Mouse (Mus musculus): ENCODE measurements around the gene Apol6. TPM values are rescaled to one million over a fixed set of nuclear protein-coding genes. Genes with fewer than 3 reads are reported as not detected.

Apol6 gene
- polyA plus RNA-seq, 1 experiment from 2014 or later, result not detected

DNA sequence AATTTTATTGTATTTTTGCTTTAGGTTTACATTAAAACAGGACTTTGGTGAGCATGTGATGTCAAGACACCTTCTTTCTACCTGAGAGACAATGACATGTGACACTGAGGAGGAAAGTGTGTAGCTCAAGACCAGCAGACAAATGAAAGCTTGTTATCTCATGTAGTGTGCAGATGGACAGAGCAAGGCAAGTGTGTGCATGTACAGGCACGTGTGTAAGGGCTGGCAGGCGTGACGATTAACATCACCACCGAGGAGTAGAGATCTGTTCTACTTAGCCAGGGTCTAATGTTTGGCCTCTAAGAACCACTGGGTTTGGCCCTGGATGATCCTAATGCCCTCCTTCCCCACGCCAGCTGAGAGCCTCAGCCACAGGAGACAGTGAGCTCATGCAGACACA is 46.0 kb downstream of the Apol6 start:
- Histone ChIP-seq H3K4me2 (replicated peaks; ENCODE audit: low read depth, low read length) (no peak overlapping the region), H3K4me1 (ENCODE audit: insufficient read depth, low read depth, low read length) (no peaks in the 10 kb centered on the region), H3K9ac (replicated peaks; ENCODE audit: low read depth) (no peak overlapping the region), H3K27me3 (replicated peaks; ENCODE audit: insufficient read depth, low read length) (no peaks in the 10 kb centered on the region), H3K9me3 (ENCODE audit: low read length) (no peaks in the 10 kb centered on the region), H3K4me3 (ENCODE audit: low read depth, low read length) (no peak overlapping the region), H3K27ac (ENCODE audit: low read length) (no peak overlapping the region), H3K36me3 (ENCODE audit: insufficient read depth, low read length) (peaks cover 3% of the 10 kb centered on the region)
- 90% methylated on average over 5 of the region's 5 CpGs for WGBS
- TF ChIP-seq EP300 (IDR thresholded peaks at IDR 0.05), result no peak
- TF ChIP-seq CTCF (IDR thresholded peaks at IDR 0.05), result no peak
- no peak for DNase-seq (ENCODE audit: low spot score)
- ATAC-seq, result no peak

DNA sequence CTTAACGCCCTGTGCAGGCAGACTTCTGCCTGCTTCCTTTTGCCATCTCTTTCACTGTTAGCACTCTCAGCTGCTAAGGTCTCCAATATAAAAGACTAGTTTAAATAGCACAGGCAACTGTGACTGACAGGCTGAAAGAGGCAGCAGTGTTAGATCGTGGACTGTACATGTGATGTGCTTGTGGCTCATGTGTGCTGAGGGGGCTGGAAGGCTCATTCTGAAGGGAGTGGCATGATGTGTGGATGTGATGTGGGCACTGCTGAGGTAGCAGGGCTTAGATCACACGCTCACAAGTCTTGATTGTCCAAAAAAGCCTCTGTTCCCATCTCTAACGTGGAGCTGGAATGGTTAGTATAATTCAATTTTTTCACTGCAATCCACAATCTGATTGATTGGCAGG is 46.9 kb downstream of the Apol6 start:
- no peak for ATAC-seq
- H3K36me3 ChIP-seq (ENCODE audit: insufficient read depth, low read length), result peaks cover 3% of the 10 kb centered on the region; the same call in 1 of the 2 replicates
- no peaks in the 10 kb centered on the region for H3K9me3 ChIP-seq (ENCODE audit: low read length)
- no peak for DNase-seq (ENCODE audit: low spot score)
- TF ChIP-seq CTCF (IDR thresholded peaks at IDR 0.05) (no peak), EP300 (IDR thresholded peaks at IDR 0.05) (no peak)
- no peak overlapping the region for H3K4me3 ChIP-seq (ENCODE audit: low read depth, low read length)
- no peaks in the 10 kb centered on the region for H3K4me1 ChIP-seq (ENCODE audit: insufficient read depth, low read depth, low read length)
- H3K27me3 ChIP-seq (replicated peaks; ENCODE audit: insufficient read depth, low read length), result no peaks in the 10 kb centered on the region
- no peak overlapping the region for H3K9ac ChIP-seq (replicated peaks; ENCODE audit: low read depth)
- no peak overlapping the region for H3K27ac ChIP-seq (ENCODE audit: low read length)
- 83% methylated on average over 4 of the region's 4 CpGs for WGBS
- H3K4me2 ChIP-seq (replicated peaks; ENCODE audit: low read depth, low read length), result no peak overlapping the region

DNA sequence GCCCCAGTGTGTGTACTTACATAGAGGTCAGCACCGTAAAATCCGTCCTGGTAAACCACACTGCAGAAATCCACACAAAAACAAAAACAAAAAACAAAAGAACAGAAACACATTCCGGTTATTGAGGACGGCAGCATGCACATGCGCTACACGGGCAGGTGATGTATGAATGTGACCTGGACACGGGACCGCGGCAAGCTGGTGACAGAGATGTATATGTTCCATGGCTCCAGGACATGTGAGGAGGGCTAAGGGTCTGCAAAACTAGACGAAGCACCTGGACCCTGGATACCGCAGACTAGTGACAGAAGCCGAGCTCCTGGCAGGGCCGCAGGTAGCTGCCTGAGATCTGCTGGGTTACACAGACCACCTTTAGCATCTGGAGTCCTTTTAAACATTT is 49.9 kb downstream of the Apol6 start:
- TF ChIP-seq CTCF (IDR thresholded peaks at IDR 0.05) (no peak), EP300 (IDR thresholded peaks at IDR 0.05) (no peak)
- WGBS, result 96% methylated on average over 13 of the region's 13 CpGs
- ATAC-seq (no peak), DNase-seq (ENCODE audit: low spot score) (no peak)
- H3K27me3 ChIP-seq (replicated peaks; ENCODE audit: insufficient read depth, low read length), result no peaks in the 10 kb centered on the region
- no peak overlapping the region for H3K4me2 ChIP-seq (replicated peaks; ENCODE audit: low read depth, low read length)
- no peak overlapping the region for H3K4me3 ChIP-seq (ENCODE audit: low read depth, low read length)
- no peak overlapping the region for H3K27ac ChIP-seq (ENCODE audit: low read length)
- no peak overlapping the region for H3K9ac ChIP-seq (replicated peaks; ENCODE audit: low read depth)
- H3K4me1 ChIP-seq (ENCODE audit: insufficient read depth, low read depth, low read length), result no peaks in the 10 kb centered on the region
- peaks cover 7% of the 10 kb centered on the region; the same call in 1 of the 2 replicates for H3K36me3 ChIP-seq (ENCODE audit: insufficient read depth, low read length)
- no peaks in the 10 kb centered on the region for H3K9me3 ChIP-seq (ENCODE audit: low read length)

DNA sequence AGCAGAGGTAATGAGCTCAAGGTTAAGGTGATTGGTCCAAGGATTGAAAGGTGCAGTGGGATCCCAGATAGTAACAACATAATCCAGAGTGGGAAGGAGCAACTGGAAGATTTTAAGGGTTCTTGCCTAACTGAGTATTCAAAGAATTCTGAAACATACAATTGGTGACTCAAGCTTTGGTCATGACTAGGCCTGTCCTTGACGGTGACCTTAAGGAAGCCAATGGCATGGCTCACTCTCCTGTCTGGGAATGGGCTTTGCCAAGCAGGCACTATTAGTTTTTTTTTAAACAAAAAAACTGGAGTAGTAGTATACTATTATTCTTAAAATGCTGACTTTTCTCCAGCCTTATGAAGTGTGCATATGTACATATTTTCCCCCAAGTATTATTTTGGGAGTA is 50.7 kb downstream of the Apol6 start:
- no peaks in the 10 kb centered on the region for H3K9me3 ChIP-seq (ENCODE audit: low read length)

DNA sequence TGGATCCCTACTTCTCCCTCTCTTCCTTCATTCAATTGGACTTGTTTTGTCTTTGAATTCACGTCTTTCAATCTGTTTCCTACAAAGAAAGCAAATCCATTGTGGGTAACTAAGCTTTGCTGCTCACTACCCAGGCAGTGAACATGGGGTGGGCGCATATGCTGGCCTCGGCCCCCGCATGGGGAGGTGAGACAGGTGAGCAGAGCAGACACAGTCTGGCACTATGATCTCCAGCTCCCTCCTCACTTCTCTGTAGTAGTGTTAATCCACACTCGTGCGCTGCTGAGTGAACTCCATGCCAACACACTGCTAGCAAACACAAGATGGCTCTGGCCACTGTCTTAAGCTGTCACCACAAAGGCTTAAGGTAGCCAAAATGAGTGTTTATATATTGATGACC is 52.8 kb downstream of the Apol6 start:
- Histone ChIP-seq H3K27me3 (replicated peaks; ENCODE audit: insufficient read depth, low read length) (no peaks in the 10 kb centered on the region), H3K4me3 (ENCODE audit: low read depth, low read length) (no peak overlapping the region), H3K9me3 (ENCODE audit: low read length) (no peaks in the 10 kb centered on the region), H3K27ac (ENCODE audit: low read length) (no peak overlapping the region), H3K4me2 (replicated peaks; ENCODE audit: low read depth, low read length) (no peak overlapping the region), H3K4me1 (ENCODE audit: insufficient read depth, low read depth, low read length) (no peaks in the 10 kb centered on the region), H3K9ac (replicated peaks; ENCODE audit: low read depth) (no peak overlapping the region), H3K36me3 (ENCODE audit: insufficient read depth, low read length) (peaks cover 7% of the 10 kb centered on the region; the same call in 1 of the 2 replicates)
- 89% methylated on average over 6 of the region's 6 CpGs for WGBS
- ATAC-seq, result no peak
- TF ChIP-seq EP300 (IDR thresholded peaks at IDR 0.05) (no peak), CTCF (IDR thresholded peaks at IDR 0.05) (no peak)
- no peak for DNase-seq (ENCODE audit: low spot score)

More for the DNA sequence above, 50.7 kb downstream of the Apol6 start:
- no peak for TF ChIP-seq CTCF (IDR thresholded peaks at IDR 0.05)
- TF ChIP-seq EP300 (IDR thresholded peaks at IDR 0.05), result no peak
- H3K27ac ChIP-seq (ENCODE audit: low read length), result no peak overlapping the region
- H3K4me1 ChIP-seq (ENCODE audit: insufficient read depth, low read depth, low read length), result no peaks in the 10 kb centered on the region
- no peak overlapping the region for H3K4me3 ChIP-seq (ENCODE audit: low read depth, low read length)
- DNase-seq (ENCODE audit: low spot score) (no peak), ATAC-seq (no peak)
- no peak overlapping the region for H3K9ac ChIP-seq (replicated peaks; ENCODE audit: low read depth)
- peaks cover 7% of the 10 kb centered on the region; the same call in 1 of the 2 replicates for H3K36me3 ChIP-seq (ENCODE audit: insufficient read depth, low read length)
- H3K27me3 ChIP-seq (replicated peaks; ENCODE audit: insufficient read depth, low read length), result no peaks in the 10 kb centered on the region
- no peak overlapping the region for H3K4me2 ChIP-seq (replicated peaks; ENCODE audit: low read depth, low read length)
- 97% methylated on average over 1 of the region's 1 CpGs for WGBS

DNA sequence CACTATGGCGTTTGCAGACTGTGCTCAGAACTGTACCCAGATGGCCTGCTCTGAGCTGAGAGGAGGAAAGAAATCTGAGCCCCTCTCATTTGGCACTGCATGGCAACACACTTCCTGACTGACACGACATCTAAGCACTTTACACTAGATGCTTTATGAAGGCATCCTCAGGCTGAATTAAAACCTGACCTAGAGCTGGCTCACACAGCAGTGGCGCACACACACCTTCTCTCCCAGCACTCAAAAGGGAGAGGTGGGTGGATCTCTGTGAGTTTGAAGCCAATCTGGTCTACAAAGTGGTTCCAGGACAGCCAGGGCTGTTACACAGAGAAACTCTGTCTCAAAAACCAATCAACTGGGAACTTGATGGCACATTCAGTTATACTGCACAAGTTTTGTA is 55.2 kb downstream of the Apol6 start:
- H3K9ac ChIP-seq (replicated peaks; ENCODE audit: low read depth), result no peak overlapping the region
- DNase-seq (ENCODE audit: low spot score) (no peak), ATAC-seq (no peak)
- no peak overlapping the region for H3K4me2 ChIP-seq (replicated peaks; ENCODE audit: low read depth, low read length)
- 63% methylated on average over 3 of the region's 3 CpGs for WGBS
- TF ChIP-seq CTCF (IDR thresholded peaks at IDR 0.05) (no peak), EP300 (IDR thresholded peaks at IDR 0.05) (no peak)
- no peak overlapping the region for H3K27ac ChIP-seq (ENCODE audit: low read length)
- no peaks in the 10 kb centered on the region for H3K27me3 ChIP-seq (replicated peaks; ENCODE audit: insufficient read depth, low read length)
- no peaks in the 10 kb centered on the region for H3K9me3 ChIP-seq (ENCODE audit: low read length)
- H3K4me1 ChIP-seq (ENCODE audit: insufficient read depth, low read depth, low read length), result no peaks in the 10 kb centered on the region
- H3K4me3 ChIP-seq (ENCODE audit: low read depth, low read length), result no peak overlapping the region
- 0 out of 2 replicates have a peak, but pooled peaks cover 7% of the 10 kb centered on the region for H3K36me3 ChIP-seq (ENCODE audit: insufficient read depth, low read length)

DNA sequence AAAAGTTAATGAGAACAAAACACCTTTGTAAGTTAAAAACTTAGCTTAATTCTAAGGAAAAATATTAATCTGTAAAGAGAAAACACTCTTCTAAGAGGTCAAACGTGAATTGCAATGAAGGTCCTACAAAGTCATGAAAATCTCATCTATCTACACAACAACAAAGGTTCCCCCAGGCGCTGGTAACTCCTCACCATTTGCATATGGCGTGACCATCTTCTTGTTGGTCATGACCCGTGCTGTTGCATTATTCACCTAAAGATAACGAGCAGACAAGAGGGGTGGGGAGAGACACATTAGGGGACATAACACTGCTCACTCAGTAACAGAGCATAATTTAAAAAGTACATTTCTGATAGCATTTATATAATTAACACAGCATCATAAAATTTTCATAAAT is 58.2 kb downstream of the Apol6 start:
- Histone ChIP-seq H3K9ac (replicated peaks; ENCODE audit: low read depth) (no peak overlapping the region), H3K27me3 (replicated peaks; ENCODE audit: insufficient read depth, low read length) (no peaks in the 10 kb centered on the region), H3K4me2 (replicated peaks; ENCODE audit: low read depth, low read length) (no peak overlapping the region), H3K4me3 (ENCODE audit: low read depth, low read length) (no peak overlapping the region), H3K36me3 (ENCODE audit: insufficient read depth, low read length) (0 out of 2 replicates have a peak, but pooled peaks cover 4% of the 10 kb centered on the region), H3K27ac (ENCODE audit: low read length) (no peak overlapping the region), H3K4me1 (ENCODE audit: insufficient read depth, low read depth, low read length) (no peaks in the 10 kb centered on the region), H3K9me3 (ENCODE audit: low read length) (no peaks in the 10 kb centered on the region)
- ATAC-seq (no peak), DNase-seq (ENCODE audit: low spot score) (no peak)
- TF ChIP-seq EP300 (IDR thresholded peaks at IDR 0.05), result no peak
- WGBS, result 92% methylated on average over 5 of the region's 5 CpGs
